Mouse (Mus musculus) hindbrain, postnatal 0 days (tissue): ENCODE measurements around the gene Pik3r2. TPM values are rescaled to one million over a fixed set of nuclear protein-coding genes. Genes with fewer than 3 reads are reported as not detected.

Experiments used
- ATAC-seq: fragments of 200-750 bp; cut with Nextera tagmentation; 2 replicates; pipeline ENCODE4 v1.8.0; 2017; ENCODE audit warnings: mild to moderate bottlenecking, moderate TSS enrichment, moderate library complexity
- DNase-seq: peaks from one replicate; pipeline ENCODE4 v3.0.0-alpha.2; 2015; ENCODE audit warnings: low spot score
- H3K27ac ChIP-seq: fragments of 300-500 bp; sonication (generic); 2 replicates; pipeline ENCODE4 v1.5.1; 2014; ENCODE audit warnings: mild to moderate bottlenecking
- H3K27me3 ChIP-seq: fragments of 300-500 bp; sonication (generic); 2 replicates; pipeline ENCODE4 v1.6.1; 2014; ENCODE audit warnings: low read length, mixed read lengths; ENCODE audit not compliant: insufficient read depth
- H3K36me3 ChIP-seq: fragments of 300-500 bp; sonication (generic); 2 replicates; pipeline ENCODE4 v1.6.1; 2014; ENCODE audit warnings: low read length, mixed read lengths; ENCODE audit not compliant: insufficient read depth
- H3K4me1 ChIP-seq: fragments of 300-500 bp; sonication (generic); 2 replicates; pipeline ENCODE4 v1.6.1; 2014; ENCODE audit warnings: antibody characterized with exemption, low read length, mixed read lengths; ENCODE audit not compliant: insufficient read depth
- H3K4me2 ChIP-seq: fragments of 300-500 bp; sonication (generic); 2 replicates; pipeline ENCODE4 v1.6.1; 2014; ENCODE audit warnings: low read depth, mild to moderate bottlenecking, low read length, moderate library complexity, mixed read lengths
- H3K4me3 ChIP-seq: fragments of 300-500 bp; sonication (generic); 2 replicates; pipeline ENCODE4 v1.5.1; 2014; ENCODE audit warnings: low read length
- H3K9ac ChIP-seq: fragments of 300-500 bp; sonication (generic); replicated peaks from 2 replicates; pipeline ENCODE4 v1.6.1; 2014; ENCODE audit warnings: mild to moderate bottlenecking, low read length, moderate library complexity, mixed read lengths
- H3K9me3 ChIP-seq: fragments of 300-500 bp; sonication (generic); 2 replicates; pipeline ENCODE4 v1.6.1; 2016; ENCODE audit warnings: low read length, mixed read lengths
- CTCF ChIP-seq: IDR thresholded peaks from 2 replicates; pipeline ENCODE4 v1.5.1; 2016; ENCODE audit warnings: antibody characterized with exemption, control low read depth, low read depth
- WGBS: fragments of 180-500 bp; shearing (Covaris S2); extraction: QIAGEN DNeasy Blood & Tissue Kit; methylation state at CpG from one replicate; pipeline ENCODE4 v1.1.7; 2014; 5-methylcytosine and 5-hydroxymethylcytosine counted together
- polyA plus RNA-seq: library from polyadenylated mRNA; unstranded; fragments of >200 nt; fragmentation: Nextera tagmentation; extraction: Ambion mirVana; gene quantifications from 2 replicates; pipeline ENCODE4 v1.2.1, GENCODE M21; 2015
- total RNA-seq: library from RNA; depleted of rRNA; stranded (reverse); fragments of >200 nt; gene quantifications from 2 replicates; pipeline ENCODE4 v1.2.3, GENCODE M21; 2014

The Pik3r2 gene
- total and polyA plus RNA-seq, 2 experiments from 2014 or later, result 101 to 176 TPM

GRCm38 (mm10) chr8:70737705-70738104 lies 38.8 kb downstream of the Pik3r2 start:
- H3K36me3 ChIP-seq, result no peaks in the 10 kb centered on the region
- H3K9me3 ChIP-seq, result no peaks in the 10 kb centered on the region
- peaks cover 10% of the 10 kb centered on the region for H3K27me3 ChIP-seq
- H3K4me1 ChIP-seq, result no peaks in the 10 kb centered on the region
- no peak overlapping the region for H3K27ac ChIP-seq
- WGBS, result 62% methylated on average over 5 of the region's 5 CpGs
- H3K4me3 ChIP-seq, result no peak overlapping the region
- TF ChIP-seq CTCF, result no peak
- ATAC-seq (no peak), DNase-seq (no peak)
- H3K9ac ChIP-seq, result no peak overlapping the region
- no peak overlapping the region for H3K4me2 ChIP-seq

GRCm38 (mm10) chr8:70730956-70731355 lies 45.6 kb downstream of the Pik3r2 start:
- H3K27me3 ChIP-seq, result peaks cover 12% of the 10 kb centered on the region
- DNase-seq, result no peak
- H3K9ac ChIP-seq, result no peak overlapping the region
- H3K4me3 ChIP-seq, result no peak overlapping the region
- ATAC-seq, result no peak
- 80% methylated on average over 4 of the region's 4 CpGs for WGBS
- TF ChIP-seq CTCF, result no peak
- H3K9me3 ChIP-seq, result no peaks in the 10 kb centered on the region
- H3K4me2 ChIP-seq, result no peak overlapping the region
- no peak overlapping the region for H3K27ac ChIP-seq
- H3K36me3 ChIP-seq, result no peaks in the 10 kb centered on the region
- H3K4me1 ChIP-seq, result no peaks in the 10 kb centered on the region

- Histone ChIP-seq H3K27me3 (peaks cover 12% of the 10 kb centered on the region), H3K9me3 (no peaks in the 10 kb centered on the region), H3K4me2 (peak overlapping the region; percentile 35), H3K9ac (no peak overlapping the region), H3K36me3 (no peaks in the 10 kb centered on the region), H3K4me1 (no peaks in the 10 kb centered on the region), H3K27ac (no peak overlapping the region), H3K4me3 (peak overlapping the region; percentile 12; the same call in 1 of the 2 replicates)
- peak; percentile 47 for TF ChIP-seq CTCF
- 4% methylated on average over 34 of the region's 34 CpGs for whole genome bisulfite sequencing
- ATAC-seq (peak; percentile 54; the same call in 1 of the 2 replicates), DNase-seq (no peak)
These were observed 46.6 kb downstream of the Pik3r2 start for GRCm38 (mm10) chr8:70729808-70730475.

- no peaks in the 10 kb centered on the region for H3K9me3 ChIP-seq
- no peak overlapping the region for H3K4me2 ChIP-seq
- peaks cover 12% of the 10 kb centered on the region for H3K27me3 ChIP-seq
- no peak overlapping the region for H3K9ac ChIP-seq
- H3K4me1 ChIP-seq, result no peaks in the 10 kb centered on the region
- H3K36me3 ChIP-seq, result no peaks in the 10 kb centered on the region
- no peak for ATAC-seq
- DNase-seq, result no peak
- 38% methylated on average over 11 of the region's 11 CpGs for WGBS
- no peak for TF ChIP-seq CTCF
- no peak overlapping the region for H3K4me3 ChIP-seq
- no peak overlapping the region for H3K27ac ChIP-seq
These were observed 49.8 kb downstream of the Pik3r2 start for GRCm38 (mm10) chr8:70726721-70727120.

GRCm38 (mm10) chr8:70725792-70726447 lies 50.6 kb downstream of the Pik3r2 start:
- Histone ChIP-seq H3K9me3 (no peaks in the 10 kb centered on the region), H3K36me3 (no peaks in the 10 kb centered on the region), H3K4me2 (no peak overlapping the region), H3K4me3 (no peak overlapping the region), H3K4me1 (no peaks in the 10 kb centered on the region), H3K27ac (no peak overlapping the region), H3K9ac (no peak overlapping the region), H3K27me3 (peaks cover 8% of the 10 kb centered on the region)
- DNase-seq (no peak), ATAC-seq (no peak)
- TF ChIP-seq CTCF, result no peak
- 30% methylated on average over 14 of the region's 14 CpGs for WGBS

GRCm38 (mm10) chr8:70724216-70724615 lies 52.3 kb downstream of the Pik3r2 start:
- no peaks in the 10 kb centered on the region for H3K9me3 ChIP-seq
- H3K4me1 ChIP-seq, result no peaks in the 10 kb centered on the region
- H3K27me3 ChIP-seq, result no peaks in the 10 kb centered on the region; the same call in 1 of the 2 replicates
- H3K9ac ChIP-seq, result no peak overlapping the region
- DNase-seq, result no peak
- no peak overlapping the region for H3K27ac ChIP-seq
- no peak overlapping the region for H3K4me3 ChIP-seq
- no peak for ATAC-seq
- H3K4me2 ChIP-seq, result no peak overlapping the region
- WGBS, result 77% methylated on average over 12 of the region's 12 CpGs
- no peak for TF ChIP-seq CTCF
- no peaks in the 10 kb centered on the region for H3K36me3 ChIP-seq
